Mouse (Mus musculus): ENCODE measurements around the gene Gulp1.

GRCm38 (mm10) chr1:44567431-44567830, 16.1 kb downstream of the Gulp1 start:
- TF ChIP-seq CTCF (IDR thresholded peaks at IDR 0.05; ENCODE audit: borderline replicate concordance, insufficient read depth, low read depth, low read length), result no peak
- no peak for TF ChIP-seq POLR2A (IDR thresholded peaks at IDR 0.05; ENCODE audit: borderline replicate concordance, insufficient read depth, low read length)
